Mouse (Mus musculus) liver, postnatal 0 days (tissue): Measurements from ENCODE around the gene Fam217b.

ENCODE experiments used
- CTCF ChIP-seq: sonication (generic); IDR thresholded peaks from 2 replicates; pipeline ENCODE4 v1.5.1; 2016; ENCODE audit warnings: antibody characterized with exemption, low read depth
- EP300 ChIP-seq: IDR thresholded peaks from 2 replicates; pipeline ENCODE4 v1.6.1; 2016; ENCODE audit warnings: antibody characterized with exemption, low read depth, mild to moderate bottlenecking

DNA sequence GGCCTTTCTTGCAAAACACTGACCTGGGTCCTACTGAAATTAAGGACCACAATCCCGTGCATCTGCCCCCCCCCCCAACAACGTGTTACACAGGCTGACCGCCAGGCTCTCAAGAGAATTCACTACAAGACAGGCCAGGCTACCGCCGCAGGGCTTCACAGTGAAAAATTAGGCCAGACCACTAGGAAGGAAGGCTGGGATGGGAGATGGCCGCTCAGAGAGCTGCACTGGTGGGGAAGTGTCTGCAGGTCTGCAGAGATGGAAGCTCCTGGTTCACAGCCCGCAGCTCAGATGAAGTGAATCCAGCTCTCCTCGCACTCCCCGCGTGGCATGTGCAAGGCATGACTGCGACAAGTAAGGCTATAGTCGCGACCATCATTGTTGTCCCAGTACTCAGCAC, 1.2 kb upstream of the Fam217b start:
- TF ChIP-seq EP300, result no peak
- TF ChIP-seq CTCF, result no peak
